Mouse (Mus musculus) lung, postnatal 0 days (tissue): ENCODE results near the gene Vhl.

Source experiments
- CTCF ChIP-seq: IDR thresholded peaks from 2 replicates; pipeline ENCODE4 v1.5.1; 2016; ENCODE audit warnings: antibody characterized with exemption, mild to moderate bottlenecking
- EP300 ChIP-seq: IDR thresholded peaks from 2 replicates; pipeline ENCODE4 v1.6.1; 2016; ENCODE audit warnings: antibody characterized with exemption, mild to moderate bottlenecking, control low read depth

- TF ChIP-seq CTCF (no peak), EP300 (no peak)
Measured at GRCm38 (mm10) chr6:113654753-113655397, 31.1 kb downstream of the Vhl start.
